Mouse (Mus musculus) G1E (cell line): ENCODE results near the gene Fancd2. TPM values are rescaled to one million over a fixed set of nuclear protein-coding genes. Genes with fewer than 3 reads are reported as not detected.

Source experiments
- ATAC-seq: 2 replicates; pipeline ENCODE4 v1.8.0; 2016; ENCODE audit warnings: mild to moderate bottlenecking; ENCODE audit not compliant: insufficient number of reproducible peaks, poor library complexity, low FRiP score, severe bottlenecking; ENCODE audit errors: extremely low read depth
- DNase-seq: peaks from one replicate; pipeline ENCODE4 v3.0.0; 2012; ENCODE audit warnings: low spot score
- H3K27me3 ChIP-seq: 2 replicates; pipeline ENCODE4 v1.6.1; 2012; ENCODE audit warnings: mild to moderate bottlenecking, low read length, inconsistent platforms; ENCODE audit not compliant: insufficient read depth
- H3K36me3 ChIP-seq: replicated peaks from 2 replicates; pipeline ENCODE3; 2012; ENCODE audit warnings: mild to moderate bottlenecking, inconsistent platforms
- H3K4me1 ChIP-seq: 2 replicates; pipeline ENCODE4 v1.6.1; 2012; ENCODE audit warnings: low read depth, low read length, inconsistent platforms, mixed read lengths; ENCODE audit not compliant: insufficient read depth
- H3K4me3 ChIP-seq: 2 replicates; pipeline ENCODE4 v1.5.1; 2012; ENCODE audit warnings: low read depth, mild to moderate bottlenecking, inconsistent platforms, low read length, moderate library complexity, mixed read lengths
- H3K9me3 ChIP-seq: replicated peaks from 2 replicates; pipeline ENCODE4 v1.6.1; 2012; ENCODE audit warnings: inconsistent platforms
- CTCF ChIP-seq: IDR thresholded peaks from 2 replicates; pipeline ENCODE4 v1.5.1; 2012; ENCODE audit warnings: low read depth, low read length, inconsistent platforms, mixed read lengths
- GATA1 ChIP-seq: IDR thresholded peaks from 2 replicates; pipeline ENCODE4 v1.6.1; 2012; ENCODE audit warnings: borderline replicate concordance, low read length, inconsistent platforms, mixed read lengths
- GATA2 ChIP-seq: IDR thresholded peaks from 2 replicates; pipeline ENCODE4 v1.6.1; 2012; ENCODE audit warnings: low read depth, low read length, inconsistent platforms, borderline replicate concordance
- POLR2AphosphoS5 ChIP-seq: IDR thresholded peaks from 2 replicates; pipeline ENCODE4 v1.6.1; 2012; ENCODE audit warnings: low read depth, low read length, inconsistent platforms; ENCODE audit not compliant: insufficient replicate concordance
- TAL1 ChIP-seq: conservative IDR thresholded peaks from 2 replicates; pipeline ENCODE4 v1.6.1; 2012; ENCODE audit warnings: low read depth, low read length, inconsistent platforms, mixed read lengths
- polyA plus RNA-seq: library from polyadenylated mRNA; stranded (reverse); fragments of >175 nt; gene quantifications from 2 replicates; pipeline ENCODE4 v1.2.3, GENCODE M21; 2012
- total RNA-seq, 2 experiments: library from RNA; stranded (forward) in 1 of 2; stranded (reverse) in 1 of 2; fragments of 200-1000 nt in 1 of 2; fragments of >200 nt in 1 of 2; fragmentation: Nextera tagmentation in 1 of 2; gene quantifications; 2 replicates each; pipeline ENCODE4 v1.2.3; 2014 to 2017

The Fancd2 gene
- total and polyA plus RNA-seq, 3 experiments, result 2.2 to 83.5 (median 41.1) TPM

DNA sequence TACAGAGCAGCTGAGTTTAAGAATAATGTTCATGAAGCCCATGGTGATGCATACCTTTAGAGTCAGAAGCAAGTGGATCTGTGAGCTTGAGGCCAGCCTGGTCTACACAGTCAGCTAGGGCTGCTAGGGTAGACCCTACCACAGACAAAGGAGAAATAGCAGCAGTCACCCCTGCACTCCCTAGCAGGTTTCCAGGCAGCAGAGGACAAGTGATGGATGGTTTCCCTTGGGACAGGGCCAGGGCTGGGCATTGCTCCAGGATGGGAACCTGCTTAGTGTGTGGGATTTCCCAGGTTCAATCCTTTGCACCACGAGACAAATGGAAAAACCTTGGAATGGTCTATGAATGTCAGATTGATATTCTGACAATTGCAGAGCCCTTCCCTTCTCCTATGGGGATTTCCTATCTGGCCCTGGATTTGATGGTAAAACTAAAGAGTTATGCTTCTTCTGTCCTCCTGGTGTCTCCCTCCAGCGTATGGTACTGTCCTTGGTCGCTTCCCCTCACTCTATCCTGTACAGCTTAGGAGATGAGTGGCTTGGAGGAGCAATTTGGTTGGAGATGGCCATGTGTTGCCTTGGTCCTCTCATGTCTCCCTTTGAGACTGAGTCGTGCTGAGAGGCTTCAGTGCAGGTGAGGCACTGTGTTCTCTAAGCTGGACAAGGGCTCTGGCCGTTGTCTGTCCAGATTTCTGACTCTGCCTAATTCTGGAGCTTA is 55.1 kb downstream of the Fancd2 start:
- ATAC-seq (no peak), DNase-seq (no peak)
- Histone ChIP-seq H3K36me3 (peaks cover 89% of the 10 kb centered on the region), H3K4me1 (no peaks in the 10 kb centered on the region), H3K4me3 (no peak overlapping the region), H3K9me3 (no peaks in the 10 kb centered on the region), H3K27me3 (no peaks in the 10 kb centered on the region)
- TF ChIP-seq TAL1, result no peak
- TF ChIP-seq POLR2AphosphoS5, result no peak
- TF ChIP-seq GATA2, result no peak
- no peak for TF ChIP-seq GATA1
- TF ChIP-seq CTCF, result no peak

DNA sequence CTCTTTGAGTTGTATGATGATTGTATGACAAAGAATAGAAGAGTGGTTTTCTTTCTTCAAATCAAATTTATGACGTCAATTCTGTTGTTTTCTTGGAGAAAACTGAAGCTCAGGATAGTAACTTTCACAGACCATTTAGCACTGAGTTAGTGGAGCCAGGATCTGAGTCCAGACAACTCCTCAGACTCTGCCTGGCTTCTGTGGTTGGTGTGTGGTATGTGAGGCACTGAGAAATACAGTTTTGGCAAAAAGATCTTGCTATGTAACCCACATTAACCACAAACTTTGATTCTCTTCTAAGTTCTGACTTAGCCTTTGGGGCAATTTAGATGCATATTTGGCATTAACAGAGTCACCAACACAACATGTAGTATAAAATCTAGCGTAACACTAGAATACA is 61.2 kb downstream of the Fancd2 start:
- no peak for ATAC-seq
- DNase-seq, result no peak
- Histone ChIP-seq H3K27me3 (no peaks in the 10 kb centered on the region), H3K36me3 (peaks cover 83% of the 10 kb centered on the region), H3K4me1 (no peaks in the 10 kb centered on the region), H3K9me3 (no peaks in the 10 kb centered on the region), H3K4me3 (no peak overlapping the region)
- TF ChIP-seq GATA2, result no peak
- no peak for TF ChIP-seq GATA1
- TF ChIP-seq POLR2AphosphoS5, result no peak
- no peak for TF ChIP-seq TAL1
- TF ChIP-seq CTCF, result no peak

DNA sequence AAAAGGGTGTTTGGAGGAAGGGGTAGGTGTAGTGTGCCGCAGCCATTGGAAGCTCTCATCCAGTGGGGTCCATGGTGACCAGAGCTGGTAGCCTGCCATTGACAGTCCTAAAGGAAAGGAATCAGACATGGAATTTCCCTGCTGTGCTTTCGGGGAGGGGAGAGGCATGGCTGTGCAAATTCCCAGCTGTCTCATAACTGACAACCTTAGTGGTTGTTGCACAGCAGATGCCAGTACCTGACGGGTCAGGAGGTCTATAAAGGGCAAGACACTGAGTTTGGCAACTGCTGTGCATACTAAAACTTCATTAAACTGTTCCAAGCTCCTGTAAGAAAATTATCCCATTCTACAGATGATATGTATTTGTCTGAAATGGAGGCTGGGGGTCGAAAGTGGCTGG is 66.5 kb downstream of the Fancd2 start:
- H3K27me3 ChIP-seq, result no peaks in the 10 kb centered on the region
- no peak for DNase-seq
- H3K4me3 ChIP-seq, result no peak overlapping the region
- peaks cover 63% of the 10 kb centered on the region for H3K36me3 ChIP-seq
- no peaks in the 10 kb centered on the region for H3K9me3 ChIP-seq
- no peak for ATAC-seq
- TF ChIP-seq GATA1, result no peak
- no peak for TF ChIP-seq GATA2
- TF ChIP-seq CTCF, result no peak
- no peak for TF ChIP-seq POLR2AphosphoS5
- no peak for TF ChIP-seq TAL1
- peaks cover 5% of the 10 kb centered on the region for H3K4me1 ChIP-seq

DNA sequence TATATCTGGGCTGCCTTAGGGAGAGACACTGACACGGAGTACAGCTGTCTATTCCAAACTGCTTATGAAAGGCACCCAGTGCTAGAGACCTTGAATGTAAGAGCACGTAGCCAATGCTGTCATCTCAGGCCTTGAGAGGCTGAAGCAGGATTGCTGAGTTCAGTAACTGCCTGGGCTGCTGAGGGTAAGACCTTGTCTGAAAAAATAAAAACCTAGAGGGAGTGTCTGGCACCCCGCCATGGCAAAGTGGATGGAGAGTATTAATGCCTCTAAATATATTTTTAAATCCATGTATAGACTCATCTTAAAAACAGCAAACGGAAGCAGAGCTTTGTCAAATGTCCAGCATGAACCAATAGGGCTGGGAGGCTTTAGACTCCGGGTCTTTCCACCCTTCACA is 68.4 kb downstream of the Fancd2 start:
- ATAC-seq, result no peak
- Histone ChIP-seq H3K9me3 (no peaks in the 10 kb centered on the region), H3K27me3 (no peaks in the 10 kb centered on the region), H3K4me1 (peaks cover 12% of the 10 kb centered on the region), H3K4me3 (no peak overlapping the region), H3K36me3 (peaks cover 46% of the 10 kb centered on the region)
- DNase-seq, result no peak
- TF ChIP-seq GATA1, result no peak
- no peak for TF ChIP-seq POLR2AphosphoS5
- TF ChIP-seq GATA2, result no peak
- TF ChIP-seq TAL1, result no peak
- TF ChIP-seq CTCF, result no peak

DNA sequence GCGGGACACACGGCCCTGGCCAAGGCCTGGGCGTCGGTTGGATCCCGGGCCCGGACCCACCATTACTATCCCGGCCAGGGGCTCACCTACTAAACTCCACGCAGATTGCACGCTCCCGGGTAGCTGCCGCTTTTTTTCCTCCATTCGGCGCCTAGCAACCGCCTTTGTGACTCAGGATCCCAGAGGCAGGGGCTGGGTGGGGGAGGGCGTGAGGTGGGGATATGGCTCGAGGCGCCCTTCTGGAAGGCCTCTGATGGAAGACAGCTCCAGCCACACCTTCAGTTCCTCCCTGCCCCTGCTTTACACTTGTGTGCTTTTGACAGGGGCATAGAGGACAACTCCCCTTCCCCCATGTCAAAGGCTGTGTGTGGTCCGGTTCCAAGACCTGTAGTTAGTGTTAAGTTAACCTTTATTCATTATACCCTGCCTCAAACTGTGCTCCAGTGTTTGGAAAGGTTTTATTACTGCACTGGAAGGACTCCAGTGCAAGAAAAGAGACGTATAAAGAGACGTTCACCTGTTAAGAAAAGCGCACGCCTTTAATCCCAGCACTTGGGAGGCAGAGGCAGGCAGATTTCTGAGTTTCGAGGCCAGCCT is 69.2 kb downstream of the Fancd2 start, which contains the start of gene Fancd2os:
TSS of gene Fancd2os (minus strand) at position 173 of the 597 bp plus-strand sequence.
- Histone ChIP-seq H3K4me3 (no peak within 1 kb of the TSS), H3K4me1 (peaks cover 15% of the 10 kb centered on the region), H3K9me3 (no peaks in the 10 kb centered on the region), H3K27me3 (no peaks in the 10 kb centered on the region), H3K36me3 (peaks cover 41% of the 10 kb centered on the region)
- ATAC-seq, result no peak
- no peak for DNase-seq
- no peak for TF ChIP-seq TAL1
- TF ChIP-seq CTCF, result no peak
- TF ChIP-seq GATA1, result no peak
- no peak for TF ChIP-seq POLR2AphosphoS5
- TF ChIP-seq GATA2, result no peak

DNA sequence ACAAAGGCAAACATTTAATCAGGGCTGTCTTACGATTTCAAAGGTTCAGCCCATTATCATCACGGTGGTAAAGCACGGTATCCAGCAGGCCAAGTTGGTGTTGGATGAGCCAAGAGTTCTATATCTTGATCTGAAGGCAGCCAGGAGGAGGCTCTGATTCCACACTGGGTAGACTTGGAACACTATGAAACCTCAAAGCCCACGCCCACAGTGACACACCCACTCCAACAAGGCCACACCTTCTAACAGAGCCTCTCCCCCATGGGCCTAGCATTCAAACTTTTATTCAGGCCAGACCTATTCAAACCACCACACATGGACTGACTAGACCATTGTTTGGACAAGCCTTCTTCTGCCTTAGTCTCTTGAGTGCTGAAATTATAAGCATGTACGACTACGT is 71.3 kb downstream of the Fancd2 start:
- ATAC-seq (no peak), DNase-seq (no peak)
- Histone ChIP-seq H3K4me1 (peaks cover 31% of the 10 kb centered on the region), H3K9me3 (no peaks in the 10 kb centered on the region), H3K36me3 (peaks cover 39% of the 10 kb centered on the region), H3K27me3 (no peaks in the 10 kb centered on the region), H3K4me3 (no peak overlapping the region)
- no peak for TF ChIP-seq CTCF
- no peak for TF ChIP-seq TAL1
- no peak for TF ChIP-seq GATA1
- no peak for TF ChIP-seq GATA2
- no peak for TF ChIP-seq POLR2AphosphoS5
